Mouse (Mus musculus) G1E (cell line): Measurements from ENCODE around the gene Olfr539.

ENCODE experiments used
- CTCF ChIP-seq: IDR thresholded peaks from 2 replicates; pipeline ENCODE4 v1.5.1; 2012; ENCODE audit warnings: low read depth, low read length, inconsistent platforms, mixed read lengths
- GATA1 ChIP-seq: IDR thresholded peaks from 2 replicates; pipeline ENCODE4 v1.6.1; 2012; ENCODE audit warnings: borderline replicate concordance, low read length, inconsistent platforms, mixed read lengths

- TF ChIP-seq CTCF: no peak
- TF ChIP-seq GATA1: no peak
Measured at GRCm38 (mm10) chr7:140659630-140660029, at the start of gene Olfr539.
